Mouse (Mus musculus) adipocyte (in vitro differentiated cells): ENCODE data around the gene Tmem256.
"Not testable (repeated sequence)": the region's sequence is repeated elsewhere in the genome, so short reads cannot be mapped to it uniquely, and the experiment has no call there.

Experiments used
- DNase-seq: peaks from one replicate; pipeline ENCODE4 v3.0.0-alpha.2; 2016; ENCODE audit warnings: low spot score

Tmem256 gene

DNA sequence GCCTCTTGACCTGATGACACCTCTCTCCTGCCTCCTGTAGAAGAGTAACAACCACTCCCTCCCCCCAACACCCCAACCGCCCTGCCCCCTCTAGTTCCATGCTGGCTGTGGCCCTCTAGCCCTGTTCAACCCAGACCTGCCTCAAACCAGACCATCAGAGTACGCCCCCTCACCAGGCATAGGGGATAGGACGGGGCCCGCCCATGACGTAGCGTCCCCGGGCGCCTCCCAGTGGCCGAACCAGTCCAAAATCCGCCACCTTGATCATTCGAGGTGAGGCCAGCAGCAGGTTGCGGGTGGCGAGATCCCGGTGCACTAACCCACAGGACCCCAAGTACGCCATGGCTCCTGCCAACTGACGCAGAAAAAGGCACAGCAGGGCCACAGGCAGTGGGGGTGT is 17.0 kb downstream of the Tmem256 start:
- no peak for DNase-seq

GRCm38 (mm10) chr11:69858113-69858998 is 20.0 kb downstream of the Tmem256 start, which contains the start of gene Tnk1:
TSS of gene Tnk1 (minus strand) at chr11:69858730.
- no peak for DNase-seq

GRCm38 (mm10) chr11:69863729-69864128 is 25.4 kb downstream of the Tmem256 start:
- not testable (repeated sequence) for DNase-seq

DNA sequence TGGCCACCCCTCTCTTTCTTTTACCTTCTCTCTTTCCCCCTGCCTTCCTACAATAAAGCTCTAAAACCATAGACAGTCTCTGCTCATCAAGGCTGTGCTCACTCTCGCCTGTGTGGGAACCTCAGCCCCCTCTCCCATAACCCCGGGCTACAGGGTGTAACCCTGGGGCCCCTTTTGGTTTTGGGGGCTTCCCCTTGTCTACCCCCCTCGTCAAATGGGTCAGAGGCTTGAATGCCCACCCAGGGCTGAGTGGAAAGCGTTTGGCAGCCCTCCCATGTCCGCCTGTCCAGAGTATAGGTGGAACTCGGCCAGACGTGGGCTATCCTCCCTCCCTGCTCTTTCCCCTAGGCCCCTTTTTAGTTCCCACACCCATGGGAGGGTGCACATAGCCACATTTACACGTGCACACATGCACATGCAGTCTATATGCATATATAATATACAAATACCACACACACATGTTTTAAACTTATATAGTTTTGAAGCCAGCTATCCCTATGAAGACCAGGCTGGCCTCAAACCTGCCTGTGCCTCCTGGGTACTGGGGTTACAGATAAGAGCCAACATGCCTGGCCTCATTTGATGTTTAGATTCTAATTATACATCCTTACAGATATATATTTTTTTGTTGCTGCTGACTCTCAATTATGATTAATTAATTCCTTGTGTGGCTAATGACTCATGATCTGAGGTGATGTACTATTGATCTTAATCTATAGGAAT is 26.0 kb downstream of the Tmem256 start:
- no peak for DNase-seq

DNA sequence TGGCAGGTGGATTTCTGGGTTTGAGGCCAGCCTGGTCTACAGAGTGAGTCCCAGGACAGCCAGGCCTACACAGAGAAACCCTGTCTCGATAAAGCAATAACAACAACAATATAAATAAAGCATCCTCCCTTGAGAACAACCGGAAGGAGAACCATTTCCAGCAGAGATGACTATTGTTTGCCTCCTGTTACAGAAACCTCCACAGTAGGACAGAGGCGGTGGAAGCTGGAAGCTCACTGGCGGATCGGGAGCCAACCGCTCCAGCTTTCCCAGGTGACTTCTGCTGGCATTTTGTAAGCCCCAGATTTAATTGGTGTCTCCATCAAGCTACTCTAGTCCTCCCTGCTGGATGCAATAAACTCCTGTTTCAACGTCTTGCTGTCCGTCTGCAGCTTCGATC is 27.2 kb downstream of the Tmem256 start:
- DNase-seq, result no peak

- no peak for DNase-seq
These were observed 29.0 kb downstream of the Tmem256 start for GRCm38 (mm10) chr11:69867335-69867734.

GRCm38 (mm10) chr11:69870289-69871069 is 32.2 kb downstream of the Tmem256 start:
- DNase-seq, result no peak

DNA sequence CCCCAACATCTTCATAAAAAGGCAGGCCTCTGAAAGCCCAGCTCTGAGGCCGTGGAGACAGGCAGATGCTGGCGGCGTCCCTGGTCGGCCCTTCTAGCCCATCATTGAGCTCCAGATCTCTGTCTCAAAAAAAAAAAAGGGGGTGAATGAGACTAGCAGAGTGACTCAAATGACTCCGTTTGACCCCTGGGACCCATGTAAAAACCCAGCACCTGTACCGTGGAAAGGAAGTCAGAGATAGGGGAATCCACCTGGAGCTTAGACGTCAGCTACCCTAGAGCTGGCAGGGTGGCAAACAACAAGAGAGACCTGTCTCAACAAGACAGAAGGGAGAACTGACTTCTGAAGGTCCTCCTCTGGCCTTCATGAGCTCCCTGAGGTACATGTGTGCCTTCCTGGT is 33.5 kb downstream of the Tmem256 start:
- DNase-seq, result no peak

DNA sequence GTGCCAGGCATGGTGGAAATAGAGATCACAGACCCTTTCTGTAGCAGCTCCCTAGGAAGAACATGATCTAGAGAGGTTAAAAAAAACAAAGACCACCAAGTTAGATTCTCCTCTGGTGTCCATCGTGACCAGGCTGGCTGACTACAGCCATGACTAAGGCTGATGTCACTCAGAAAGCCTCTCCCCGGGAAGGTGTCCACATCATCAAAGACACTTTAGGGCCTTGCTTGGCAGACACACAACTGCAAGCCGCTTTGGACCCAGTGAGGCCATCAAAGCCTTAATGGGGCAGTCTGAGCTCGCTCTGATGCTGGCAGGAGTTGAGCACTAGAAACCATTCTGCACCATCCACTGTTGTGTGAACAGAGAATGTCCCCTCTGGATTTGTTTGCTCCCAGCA is 34.1 kb downstream of the Tmem256 start:
- DNase-seq, result no peak

- DNase-seq, result no peak
These were observed 37.9 kb downstream of the Tmem256 start for GRCm38 (mm10) chr11:69876186-69876585.

- DNase-seq, result peak; percentile 78
These were observed 38.6 kb downstream of the Tmem256 start for GRCm38 (mm10) chr11:69876867-69877266.

DNA sequence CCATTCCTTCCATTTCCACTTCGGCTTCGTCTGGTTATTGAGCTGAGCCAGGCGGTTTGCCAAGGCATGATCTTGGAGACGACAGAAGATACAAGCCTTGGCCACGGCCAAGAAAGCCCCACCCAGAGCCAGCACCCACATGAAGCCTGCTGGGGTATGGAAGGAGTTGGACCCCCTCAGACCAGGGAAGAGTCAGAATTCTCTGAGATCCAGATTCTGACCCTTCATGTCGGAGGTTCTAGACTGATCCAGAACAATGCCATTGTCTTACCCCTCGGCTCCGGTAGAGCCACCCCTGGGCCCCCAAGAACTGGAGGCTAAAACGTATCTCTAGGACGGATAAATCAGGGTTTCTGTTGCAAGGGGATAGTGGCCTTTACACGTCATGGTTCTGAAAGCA is 39.6 kb downstream of the Tmem256 start, which contains the start of gene Tmem95:
Gene Tmem95, minus strand, starts transcription at position 141 of the 400 bp plus-strand sequence.
- DNase-seq, result no peak

- DNase-seq, result no peak
These were observed 40.1 kb downstream of the Tmem256 start for GRCm38 (mm10) chr11:69878399-69878798.

- DNase-seq, result no peak
These were observed 40.6 kb downstream of the Tmem256 start for GRCm38 (mm10) chr11:69878952-69879351.

- no peak for DNase-seq
These were observed 41.4 kb downstream of the Tmem256 start for GRCm38 (mm10) chr11:69879711-69880110.

DNA sequence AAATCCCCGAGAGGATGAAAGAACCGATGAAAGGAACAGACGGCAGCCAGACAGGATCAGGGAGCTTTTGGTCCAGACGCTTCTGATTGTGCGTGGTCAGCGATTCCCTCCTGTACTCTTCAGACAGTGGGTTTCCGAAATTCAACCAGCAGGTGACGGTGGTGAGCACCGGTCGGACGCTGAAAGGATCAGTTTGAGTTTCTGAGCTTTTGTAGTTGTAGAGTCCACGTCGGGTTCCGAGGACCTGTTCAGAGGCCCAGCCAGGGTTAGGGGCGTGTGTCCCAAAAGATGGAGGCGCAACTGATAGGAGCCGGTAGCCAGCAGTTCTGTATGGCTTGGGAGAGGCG is 42.2 kb downstream of the Tmem256 start:
- peak; percentile 69 for DNase-seq

DNA sequence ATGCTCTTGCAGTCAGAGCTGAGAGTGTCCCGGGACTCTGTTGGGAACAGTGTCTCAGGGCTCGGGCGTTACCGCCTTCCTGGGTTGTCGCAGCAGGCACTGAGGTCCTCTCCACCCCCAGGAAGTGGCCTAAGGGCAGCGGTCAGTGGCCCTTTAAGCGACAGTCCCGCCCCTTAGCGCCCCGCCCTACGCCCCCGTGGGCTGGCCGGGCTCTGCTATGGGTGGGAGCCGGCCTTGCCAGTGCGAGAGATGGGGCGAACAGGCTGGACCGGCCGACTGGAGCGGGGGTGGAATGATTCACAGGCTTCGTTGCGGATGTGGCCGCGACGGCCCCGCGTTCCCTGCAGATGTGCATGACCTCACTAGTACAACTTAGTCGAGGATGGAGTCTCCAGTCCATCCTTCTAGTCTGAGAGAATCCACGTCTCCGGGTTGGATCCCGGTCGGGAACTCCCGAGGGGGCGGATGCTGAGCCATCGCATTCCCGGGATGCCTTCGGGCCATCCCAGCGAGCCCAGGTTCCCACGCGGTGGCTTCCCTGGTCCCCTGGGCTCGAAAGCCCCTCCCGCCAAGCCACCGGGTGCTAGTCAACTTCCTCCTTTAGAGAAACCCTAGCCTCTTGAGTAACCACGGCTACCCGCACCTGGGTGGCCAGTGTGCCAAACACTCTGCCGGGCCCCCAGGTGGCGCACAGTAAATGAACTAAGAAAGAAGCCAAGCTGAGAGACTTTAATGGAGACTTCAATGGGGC is 42.7 kb downstream of the Tmem256 start, which contains the start of gene Kctd11:
Gene Kctd11, minus strand, starts transcription at position 554 of the 751 bp plus-strand sequence.
- peak; percentile 64 for DNase-seq

- no peak for DNase-seq
These were observed 43.7 kb downstream of the Tmem256 start for GRCm38 (mm10) chr11:69881787-69882670.

DNA sequence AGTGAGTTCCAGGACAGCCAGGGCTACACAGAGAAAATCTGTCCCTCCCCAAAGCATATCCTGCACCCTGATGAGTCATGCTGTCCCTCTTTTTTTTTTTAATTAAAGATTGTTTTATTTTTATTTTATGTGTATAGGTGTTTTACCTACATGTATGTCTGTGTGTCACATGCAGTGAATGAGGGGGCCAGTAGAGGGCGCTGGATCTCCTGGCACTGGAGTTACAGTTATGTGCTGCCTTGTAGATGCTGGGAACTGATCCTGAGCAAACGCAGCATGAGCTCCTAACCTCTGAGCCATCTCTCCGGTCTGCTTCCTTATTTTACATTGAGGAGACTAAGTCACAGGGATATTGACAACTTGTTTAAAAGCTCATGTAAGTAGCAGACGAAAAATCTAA is 44.8 kb downstream of the Tmem256 start:
- no peak for DNase-seq

DNA sequence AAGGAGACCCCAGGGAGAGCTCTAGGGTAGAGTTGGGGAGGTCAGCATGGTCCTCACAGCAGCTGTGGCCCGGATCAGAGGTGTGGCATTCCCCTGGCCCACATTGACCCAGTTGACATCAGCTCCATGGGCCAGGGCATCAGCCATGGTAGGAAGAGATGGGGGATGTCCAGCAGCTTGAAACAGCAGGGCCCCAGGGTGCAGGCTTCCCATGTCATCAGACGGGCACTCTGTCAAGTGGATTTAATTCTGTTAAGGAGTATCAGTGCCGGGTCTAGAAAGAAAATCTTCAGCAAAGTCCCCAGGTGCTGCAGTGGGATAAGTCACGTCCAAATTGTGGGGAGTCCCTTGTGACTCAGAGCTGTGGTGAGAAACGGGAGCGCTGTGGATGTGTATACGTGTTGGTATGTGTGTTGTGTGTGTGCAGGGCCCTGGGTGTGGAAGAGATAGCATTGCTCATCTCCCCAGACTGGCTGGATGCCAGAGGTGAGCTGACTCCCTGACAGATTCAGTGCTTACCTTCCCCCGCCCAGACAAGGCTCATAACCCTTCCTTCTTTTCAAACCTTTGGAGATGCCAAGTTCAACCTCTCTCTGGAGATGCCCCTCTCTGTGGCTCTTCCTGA is 45.3 kb downstream of the Tmem256 start:
- no peak for DNase-seq
